Mouse (Mus musculus) brain, adult 2 months (tissue): Measurements from ENCODE around the gene Dner.

Source experiments
- DNase-seq: peaks from one replicate; pipeline ENCODE4 v3.0.0; 2011; ENCODE audit warnings: low read depth, low spot score

Dner gene

DNA sequence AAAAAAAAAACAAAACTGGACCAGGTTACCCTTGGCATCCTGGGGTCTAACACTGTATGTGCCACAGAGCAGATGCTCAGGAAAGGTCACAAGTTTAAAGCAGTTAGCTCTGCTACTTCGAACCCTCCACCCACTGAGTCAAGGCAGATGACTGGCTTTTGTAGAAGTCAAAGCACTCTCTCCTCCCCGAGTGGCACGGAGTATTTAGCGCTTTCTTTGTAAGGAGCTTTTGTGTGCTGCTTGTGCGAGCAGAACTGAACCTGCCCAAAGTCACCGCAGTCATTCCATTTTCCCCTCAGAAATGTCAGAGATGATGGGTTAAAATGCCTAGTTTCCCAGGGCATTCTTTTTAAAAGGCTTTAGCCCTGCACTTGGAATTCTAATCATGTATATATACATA lies 59.1 kb downstream of the Dner start:
- DNase-seq, result no peak

DNA sequence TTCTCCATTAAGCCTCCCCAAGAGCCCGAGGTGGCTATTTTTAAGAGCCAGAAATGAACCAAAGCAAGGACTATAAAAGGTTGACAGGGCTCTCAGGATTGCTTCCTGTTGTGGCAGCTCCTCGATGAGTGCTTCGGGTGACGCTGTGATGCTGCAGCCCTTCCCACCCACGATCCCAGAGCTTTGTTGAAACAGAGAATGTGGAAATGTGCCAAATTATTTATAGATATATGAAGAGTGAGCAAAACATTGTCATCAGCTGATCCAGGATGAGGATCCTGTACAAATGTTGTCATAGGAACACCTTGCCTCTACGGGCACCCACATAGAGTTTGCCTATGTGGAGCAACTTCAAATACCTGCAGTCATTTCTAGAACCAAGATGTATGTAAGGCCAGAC lies 67.8 kb downstream of the Dner start:
- peak; percentile 55 for DNase-seq

DNA sequence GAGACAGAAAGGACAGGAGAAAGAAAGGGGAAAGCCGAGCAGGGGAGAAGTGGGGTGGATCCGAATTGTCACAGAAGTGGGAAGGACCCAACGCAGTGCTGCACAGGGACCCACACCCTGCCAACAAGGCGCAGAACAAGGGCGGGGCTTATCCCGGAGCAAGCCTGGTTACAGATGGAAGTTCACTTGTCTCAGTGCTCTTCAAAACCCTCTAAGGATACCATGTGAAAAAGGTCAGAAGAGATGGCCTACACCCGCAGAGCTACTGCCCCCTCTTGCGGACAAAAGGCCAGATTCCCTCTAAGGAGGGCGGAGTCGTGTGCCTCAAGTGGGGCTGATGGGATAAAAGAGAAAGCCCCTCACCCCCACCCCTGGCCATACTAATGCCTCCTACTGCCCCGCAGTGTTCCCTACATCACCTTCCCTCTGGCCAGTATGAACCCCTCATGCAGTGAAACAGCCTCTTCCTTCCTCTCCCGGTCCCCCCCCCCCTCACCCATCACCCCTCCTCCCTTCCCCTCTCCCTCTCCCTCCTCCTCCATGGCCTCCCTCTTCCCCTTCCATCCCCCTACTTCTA lies 73.0 kb downstream of the Dner start:
- DNase-seq, result no peak

DNA sequence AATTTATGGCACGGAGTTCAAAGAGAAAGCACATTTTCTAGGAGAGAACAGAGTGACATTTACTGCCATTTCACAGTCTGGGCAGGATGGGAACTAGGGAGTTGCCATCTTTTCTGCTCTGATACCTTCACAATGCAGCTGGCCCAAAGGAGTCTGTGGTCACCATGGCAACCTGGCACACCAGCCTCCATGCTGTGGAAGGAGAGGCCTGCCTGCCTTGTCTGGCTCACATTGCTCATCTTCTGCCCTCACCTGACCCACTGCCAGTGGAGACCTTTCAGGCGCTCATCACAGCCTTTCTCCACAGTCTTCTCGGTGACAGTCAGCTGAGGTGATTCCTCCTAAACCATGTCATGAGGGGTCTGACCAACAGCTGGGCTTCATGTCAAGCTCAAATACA lies 74.7 kb downstream of the Dner start:
- DNase-seq, result peak; percentile 87

DNA sequence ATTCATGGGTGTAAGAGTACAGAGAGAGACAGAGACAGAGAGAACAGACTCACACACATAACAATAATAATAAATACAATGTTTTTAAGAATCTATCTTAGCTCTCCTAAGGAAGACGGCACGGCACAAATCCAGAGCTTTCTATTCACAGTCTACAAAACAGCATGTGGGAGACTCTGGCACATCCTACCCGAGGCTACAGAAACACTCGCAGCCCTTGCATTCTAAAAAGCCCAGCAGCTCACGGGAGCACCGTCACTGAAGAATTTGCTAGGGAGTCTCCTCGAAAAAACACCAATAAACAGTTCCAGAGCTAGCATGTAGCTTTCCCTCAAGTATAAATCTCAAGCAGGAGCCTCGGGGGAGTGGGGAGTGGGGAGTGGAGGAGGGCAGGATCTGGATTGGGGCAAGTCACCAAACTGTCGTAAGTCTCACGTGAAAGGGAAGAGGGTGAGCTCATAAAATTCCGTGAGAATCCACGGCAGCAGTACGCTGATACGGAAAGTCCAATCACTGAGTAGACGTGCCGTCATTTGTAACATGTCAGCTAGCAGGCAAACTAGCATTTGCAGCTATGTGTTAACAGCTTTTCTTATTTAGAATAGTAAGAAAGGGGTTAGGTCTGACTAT lies 76.8 kb downstream of the Dner start:
- DNase-seq, result peak; percentile 79

DNA sequence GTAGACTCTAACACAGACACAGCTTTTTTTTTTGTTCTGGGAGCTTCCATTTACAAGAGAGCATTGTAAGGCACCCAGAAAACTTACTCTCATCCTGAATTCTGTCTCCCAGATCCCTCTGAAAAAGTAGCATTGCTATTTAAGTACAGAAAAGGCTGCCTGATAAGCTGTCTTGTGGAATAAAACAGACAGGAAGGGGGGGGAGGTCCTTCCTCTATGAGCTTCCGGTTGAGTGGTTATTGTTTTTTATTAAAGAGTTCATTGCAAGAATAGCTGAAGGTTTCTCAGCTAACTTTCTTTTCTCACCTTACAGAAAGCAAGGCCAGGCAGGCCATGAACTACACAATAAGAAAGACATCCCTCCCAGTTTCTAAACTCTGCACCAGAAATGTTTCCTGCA lies 77.9 kb downstream of the Dner start:
- DNase-seq, result no peak

DNA sequence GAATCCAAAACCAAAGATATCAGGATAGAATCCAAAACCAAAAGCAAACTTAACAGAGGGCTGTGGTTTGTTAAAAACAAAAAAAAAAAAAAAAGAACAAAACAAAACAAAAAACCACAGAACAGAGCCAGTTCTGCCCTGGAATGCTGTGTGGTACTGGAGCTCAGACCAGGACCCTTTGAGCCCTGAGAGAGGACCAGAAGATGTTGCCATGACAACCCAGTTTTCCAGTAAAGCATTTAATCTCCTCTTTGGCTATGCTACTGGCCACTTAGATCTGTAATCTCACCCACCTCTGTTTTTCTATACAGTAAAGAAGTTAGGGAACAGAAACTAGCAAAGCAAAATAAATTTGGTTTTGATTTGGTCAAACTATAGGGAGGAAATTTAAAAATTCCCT lies 79.9 kb downstream of the Dner start:
- no peak for DNase-seq

DNA sequence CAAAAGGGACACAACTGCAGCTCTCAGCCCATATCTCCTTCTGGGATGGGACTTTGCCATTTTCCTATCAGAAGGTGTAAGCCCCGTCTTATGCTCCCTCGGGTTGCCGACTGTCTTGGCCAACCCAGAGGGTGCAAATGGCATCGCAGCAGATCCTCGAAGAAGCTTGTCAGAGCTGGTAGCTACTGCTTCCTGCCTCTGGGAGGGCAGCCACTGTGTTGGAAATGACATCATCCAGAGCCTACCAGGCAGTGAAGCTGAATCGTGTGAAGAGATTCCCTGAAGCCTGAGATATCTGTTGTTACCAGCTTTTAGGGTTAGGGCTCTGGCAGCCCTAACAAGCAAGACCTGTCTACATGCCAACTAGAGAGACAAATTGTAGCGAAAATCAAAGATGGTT lies 81.4 kb downstream of the Dner start:
- peak; percentile 33 for DNase-seq

DNA sequence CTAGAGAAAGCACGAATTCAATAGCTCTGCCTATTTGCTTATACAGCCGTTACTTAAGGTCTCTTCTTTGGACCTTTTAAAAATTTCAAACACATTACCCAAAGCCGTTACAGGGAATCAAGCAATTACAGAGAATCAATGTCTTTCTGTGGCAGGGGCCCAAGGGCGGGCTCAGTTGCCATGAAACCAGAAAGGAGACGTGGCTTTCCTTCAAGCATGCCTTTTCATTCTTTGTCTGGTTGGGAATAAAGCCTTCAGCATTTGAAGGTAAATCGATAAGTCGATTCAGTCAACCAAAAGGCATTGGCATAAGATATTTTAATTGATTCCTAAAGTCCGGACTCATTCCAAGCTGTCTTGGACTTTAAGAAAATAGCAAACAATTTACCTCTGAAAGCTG lies 82.9 kb downstream of the Dner start:
- DNase-seq, result no peak

DNA sequence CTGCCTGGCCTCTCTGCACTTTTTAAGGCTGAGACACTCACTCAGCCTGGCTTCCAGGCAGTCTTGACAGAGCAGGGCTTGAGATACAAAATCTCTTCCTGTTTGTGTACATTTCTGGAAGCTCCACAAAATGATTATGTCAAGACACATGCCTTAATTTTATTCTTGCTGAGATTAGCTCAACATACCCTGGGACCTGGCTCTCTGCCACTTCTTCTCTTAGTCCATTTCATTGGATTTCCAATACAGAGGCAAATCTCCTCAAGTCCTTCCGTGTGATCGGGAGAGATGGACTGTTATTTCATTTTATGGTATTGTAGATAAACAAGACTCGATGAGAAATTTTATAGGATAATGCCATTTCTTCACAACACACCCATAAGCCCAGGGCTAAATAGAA lies 84.7 kb downstream of the Dner start:
- no peak for DNase-seq

DNA sequence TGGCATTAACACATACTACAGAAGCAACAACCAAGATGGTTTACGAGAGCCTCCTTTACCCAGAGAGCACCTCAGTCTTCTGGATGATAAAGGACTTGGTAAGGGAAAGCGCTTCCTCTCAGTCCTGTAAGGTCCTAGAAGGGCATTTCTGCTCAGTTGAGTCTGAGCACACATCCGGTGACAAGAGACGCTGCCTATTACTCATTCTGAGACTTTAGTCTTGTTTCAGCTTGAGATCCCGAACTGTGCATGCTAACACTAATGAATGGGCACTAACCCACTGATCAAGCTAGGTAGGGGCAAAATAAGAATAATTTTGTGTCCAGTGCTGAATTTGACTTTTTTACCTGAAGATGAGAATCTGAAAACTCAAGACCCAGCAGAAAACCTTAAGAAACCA lies 97.0 kb downstream of the Dner start:
- DNase-seq, result no peak

DNA sequence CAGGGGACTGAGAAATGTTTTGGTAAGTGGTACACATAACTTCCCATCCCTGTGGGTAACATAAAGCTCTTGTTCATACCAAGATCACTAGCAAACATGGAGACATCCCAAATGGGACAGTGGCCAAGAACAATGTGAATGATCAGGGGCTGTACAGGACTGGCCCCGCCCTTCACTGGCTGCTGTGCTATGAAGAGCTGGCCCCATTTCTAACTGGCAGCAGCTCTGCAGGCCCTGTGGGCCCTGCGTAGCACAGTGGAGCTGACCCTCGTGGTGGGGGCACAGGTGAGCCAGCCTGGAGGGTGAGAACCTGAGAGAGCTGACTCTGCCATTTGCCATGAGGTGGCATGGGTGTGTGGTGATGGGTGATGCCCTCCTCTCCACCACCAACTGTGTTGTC lies 100.0 kb downstream of the Dner start:
- DNase-seq, result no peak

DNA sequence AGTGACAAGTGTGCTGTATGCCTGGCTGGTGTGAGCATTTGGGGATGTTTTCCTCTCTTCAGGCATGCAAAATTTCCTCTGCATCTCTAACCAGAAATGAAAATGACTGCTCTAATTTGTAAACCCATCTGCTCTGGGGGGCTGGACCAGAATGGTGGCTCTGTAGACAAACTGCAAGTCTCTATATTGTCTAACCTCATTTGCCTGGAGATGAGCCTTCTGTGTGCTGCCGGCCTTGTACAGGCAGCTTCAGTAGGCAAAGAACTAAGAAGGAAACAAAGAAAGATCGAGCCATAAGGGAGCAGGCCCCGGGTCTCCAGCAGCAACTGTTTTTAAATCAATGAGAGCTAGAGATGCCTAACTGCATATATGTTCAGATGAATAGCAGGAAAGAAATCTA lies 103.6 kb downstream of the Dner start:
- no peak for DNase-seq

DNA sequence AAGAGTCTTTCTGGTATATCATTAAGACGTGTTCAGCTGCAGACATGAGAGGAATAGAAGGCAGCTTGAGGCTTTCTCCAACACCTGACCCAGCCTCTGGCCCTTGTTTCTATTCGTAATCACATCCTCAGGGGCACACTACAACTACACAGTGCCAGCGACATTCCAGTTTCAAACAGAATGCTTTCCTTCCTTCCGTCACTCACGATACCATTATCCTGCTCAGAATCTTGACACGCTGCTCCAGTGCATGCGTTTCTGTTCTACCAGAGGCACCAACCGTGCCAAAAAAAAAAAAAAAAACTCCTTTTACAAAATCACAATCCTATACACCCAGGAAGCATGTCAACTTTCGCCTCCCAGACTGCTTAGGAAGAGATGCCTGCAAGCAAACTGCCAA lies 105.5 kb downstream of the Dner start:
- DNase-seq, result peak; percentile 18

DNA sequence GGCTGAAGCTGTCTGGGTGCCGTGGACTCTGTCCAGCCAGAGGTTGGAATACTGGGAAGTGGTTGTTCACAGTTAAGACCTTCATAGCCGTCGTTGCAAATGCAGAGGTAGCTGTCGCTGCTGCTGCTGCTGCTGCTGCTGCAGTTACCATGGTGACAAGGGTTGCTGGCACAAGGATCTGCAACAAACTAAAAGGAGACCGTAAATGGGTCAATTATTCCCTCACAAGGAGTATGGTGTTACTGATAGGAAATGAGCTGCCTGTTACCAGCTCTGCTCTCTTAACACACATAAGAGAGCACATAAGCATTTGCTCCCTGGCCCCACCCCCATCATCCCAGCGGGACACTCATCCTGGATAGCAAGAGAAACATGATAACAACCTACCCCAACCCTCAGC lies 110.6 kb downstream of the Dner start:
- DNase-seq, result peak; percentile 82

DNA sequence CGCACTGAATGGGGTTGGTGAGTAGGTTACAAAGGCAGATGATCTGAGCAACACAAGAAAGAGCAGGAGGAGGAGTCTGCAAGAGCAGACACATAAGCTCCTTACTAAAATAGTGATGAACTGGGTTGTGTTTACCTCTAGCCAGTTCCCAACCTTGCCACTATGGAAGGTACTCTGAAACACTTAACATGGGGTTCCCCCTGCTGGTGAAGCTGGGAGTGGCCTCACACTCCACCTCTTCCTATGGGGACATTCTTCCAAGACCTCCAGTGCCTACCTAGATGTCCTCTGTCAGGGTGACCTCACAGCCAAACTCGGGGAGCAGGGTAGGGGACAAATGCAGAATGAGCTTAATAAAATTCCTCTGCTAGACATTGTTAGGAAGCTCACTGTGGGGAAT lies 114.2 kb downstream of the Dner start:
- peak; percentile 79 for DNase-seq

DNA sequence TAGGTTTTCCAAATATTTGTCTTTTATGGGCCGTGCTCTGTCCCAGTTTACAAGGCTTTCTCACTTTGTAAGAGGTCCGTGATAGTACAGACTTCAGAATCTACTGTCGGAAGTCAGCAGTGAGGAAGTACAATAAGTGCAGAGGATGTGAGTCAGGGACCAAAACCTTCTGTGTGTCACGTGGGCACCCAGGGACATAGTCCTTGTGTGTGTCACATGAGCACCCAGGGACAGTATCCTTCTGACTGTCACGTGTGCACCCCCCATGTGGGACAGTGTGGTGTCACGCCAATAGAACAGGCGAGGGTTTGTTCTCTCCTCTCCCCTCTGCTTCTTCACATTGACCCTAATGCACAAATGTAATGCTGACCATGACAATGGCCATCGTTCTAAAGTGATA lies 134.2 kb downstream of the Dner start:
- DNase-seq, result peak; percentile 61

DNA sequence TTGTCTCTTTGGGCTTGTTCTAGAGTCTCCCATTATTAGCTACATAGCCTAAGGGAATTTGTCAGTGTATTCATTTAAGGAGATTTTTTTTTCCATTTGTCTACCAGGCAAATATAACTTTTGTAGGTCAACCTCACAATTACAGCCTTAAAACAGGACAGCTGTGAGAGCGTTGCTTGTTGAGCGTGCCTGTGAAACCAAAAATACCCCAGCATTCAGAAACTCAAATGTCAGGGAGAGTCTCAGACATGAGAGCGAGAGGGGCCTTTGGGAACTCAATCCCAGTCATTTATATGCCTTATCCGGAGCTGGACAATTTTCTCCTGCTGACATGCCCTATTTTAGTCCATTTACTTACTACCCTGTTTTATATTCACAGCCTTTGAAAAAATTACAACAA lies 134.6 kb downstream of the Dner start:
- peak; percentile 72 for DNase-seq

DNA sequence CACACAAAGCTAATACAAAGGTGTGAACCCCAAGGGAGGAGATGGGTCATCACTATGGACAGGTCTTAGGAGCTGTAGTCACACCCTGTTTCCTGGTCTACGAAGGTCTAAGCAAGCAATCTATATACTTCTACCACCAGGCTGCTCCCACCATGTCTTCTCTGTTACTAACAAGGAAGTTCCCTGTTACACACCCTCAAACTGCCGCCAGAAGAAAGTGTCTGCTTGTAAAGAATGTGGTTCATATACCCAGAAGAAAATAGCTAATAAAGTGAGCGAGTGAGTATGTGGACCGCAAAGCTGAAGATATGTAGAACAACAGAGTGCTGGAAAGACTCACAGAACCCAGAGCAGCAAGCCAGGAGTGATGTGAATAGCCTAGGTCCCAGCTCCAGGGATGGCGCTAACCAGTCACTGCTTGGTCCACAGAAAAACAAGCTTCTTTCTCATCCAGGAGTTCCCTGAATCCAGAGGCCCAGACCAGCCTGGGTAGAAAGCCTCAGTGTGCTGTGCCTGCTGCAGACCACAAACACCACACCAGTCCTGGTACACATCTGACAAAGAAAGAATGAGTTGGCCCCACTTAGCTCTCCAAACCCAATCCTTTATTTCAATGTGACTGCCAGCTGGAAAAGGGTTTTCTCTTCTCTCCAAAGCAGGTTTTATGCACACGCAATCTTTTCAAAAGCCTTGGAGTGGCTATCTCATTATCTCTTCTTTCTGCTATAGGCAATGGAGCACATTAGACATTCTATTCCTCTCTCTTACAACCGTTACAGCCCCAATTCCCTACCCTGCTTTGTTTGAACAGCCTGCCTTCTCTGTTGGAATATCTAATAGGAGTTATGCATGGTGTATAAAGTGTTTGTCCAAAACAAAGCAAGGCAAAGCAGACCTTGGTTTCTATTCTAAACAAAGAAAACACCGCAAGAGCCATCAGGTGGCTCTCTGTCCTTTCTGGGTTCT lies 139.2 kb downstream of the Dner start:
- DNase-seq, result no peak

DNA sequence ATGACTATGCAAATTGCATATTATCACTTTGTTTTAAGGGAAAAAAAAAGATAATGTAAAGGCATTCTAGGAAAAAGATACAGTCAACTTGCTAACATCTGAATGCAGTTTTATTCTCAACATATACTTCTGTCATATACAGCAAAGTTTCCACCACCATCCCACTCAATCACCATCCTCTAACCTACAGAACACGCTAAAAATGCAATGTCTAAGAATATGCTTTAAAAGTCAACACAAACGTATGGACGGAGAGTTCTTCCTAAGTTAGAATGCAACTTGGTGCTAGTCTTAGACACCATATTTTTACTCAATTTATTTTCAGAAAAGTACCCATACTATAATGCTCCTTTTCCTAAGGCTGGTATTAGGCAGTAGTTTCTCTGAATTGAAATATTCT lies 144.0 kb downstream of the Dner start:
- DNase-seq, result peak; percentile 61

DNA sequence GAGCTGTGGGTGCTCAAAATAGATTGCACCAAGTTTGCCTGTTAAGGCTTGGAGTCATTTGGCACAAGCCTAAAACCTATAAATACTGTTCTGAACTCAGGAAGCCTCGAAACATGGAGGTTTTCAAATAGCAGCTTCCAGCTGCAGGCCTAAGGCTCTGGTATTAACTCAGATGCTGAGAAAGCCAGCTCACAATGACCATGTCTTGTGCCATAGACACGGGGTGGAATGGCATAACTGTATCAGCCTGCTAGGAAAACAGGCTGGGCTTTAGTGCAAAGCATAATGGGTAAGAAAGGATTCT lies 146.0 kb downstream of the Dner start:
- DNase-seq, result peak; percentile 36

DNA sequence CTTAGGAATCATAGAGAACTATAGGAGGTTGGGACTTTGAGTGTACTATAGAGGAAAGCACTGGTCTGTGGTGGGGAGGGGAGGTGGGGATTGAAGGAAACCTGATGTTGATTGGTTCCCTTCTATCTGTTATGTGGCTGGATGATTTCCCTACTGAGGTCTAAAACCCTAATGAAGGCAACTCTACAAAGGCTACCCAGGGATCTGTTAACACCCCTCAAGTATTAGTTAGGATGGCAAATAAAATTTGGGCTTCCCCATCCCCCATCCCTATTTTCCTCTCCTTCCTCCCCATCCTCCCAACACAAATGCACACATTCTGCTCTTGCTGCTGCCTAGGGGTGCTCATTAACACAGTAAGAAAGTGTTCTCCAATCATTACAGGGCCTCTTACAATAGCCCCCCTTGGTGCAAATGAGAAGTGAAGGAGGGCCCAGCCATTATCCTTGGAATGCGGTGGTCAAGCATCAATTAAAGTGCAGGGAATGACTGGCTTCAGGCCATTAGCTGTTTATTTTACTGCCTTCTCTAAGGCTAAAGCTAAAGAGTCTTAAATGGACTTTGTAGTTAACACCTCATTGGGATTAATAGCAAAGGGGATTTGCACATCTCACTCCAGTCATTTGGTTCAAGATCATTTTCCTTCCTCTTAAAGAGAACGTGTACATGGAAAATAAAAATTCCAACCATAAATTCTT lies 146.5 kb downstream of the Dner start:
- no peak for DNase-seq
